Mouse (Mus musculus) thymus, adult 2 months (tissue): Measurements from ENCODE around the gene Mcm8.

ENCODE experiments used
- CTCF ChIP-seq: fragments of 200-500 bp; IDR thresholded peaks from 2 replicates; pipeline ENCODE4 v1.5.1; 2012; ENCODE audit warnings: mild to moderate bottlenecking, control low read depth, low read length, moderate library complexity, borderline replicate concordance; ENCODE audit not compliant: control insufficient read depth, poor library complexity, insufficient read depth; ENCODE audit errors: extremely low read depth
- POLR2A ChIP-seq: fragments of 200-500 bp; IDR thresholded peaks from 2 replicates; pipeline ENCODE4 v1.6.1; 2012; ENCODE audit warnings: mild to moderate bottlenecking, low read length, control low read depth, moderate library complexity; ENCODE audit not compliant: control insufficient read depth, poor library complexity, insufficient read depth; ENCODE audit errors: extremely low read depth

DNA sequence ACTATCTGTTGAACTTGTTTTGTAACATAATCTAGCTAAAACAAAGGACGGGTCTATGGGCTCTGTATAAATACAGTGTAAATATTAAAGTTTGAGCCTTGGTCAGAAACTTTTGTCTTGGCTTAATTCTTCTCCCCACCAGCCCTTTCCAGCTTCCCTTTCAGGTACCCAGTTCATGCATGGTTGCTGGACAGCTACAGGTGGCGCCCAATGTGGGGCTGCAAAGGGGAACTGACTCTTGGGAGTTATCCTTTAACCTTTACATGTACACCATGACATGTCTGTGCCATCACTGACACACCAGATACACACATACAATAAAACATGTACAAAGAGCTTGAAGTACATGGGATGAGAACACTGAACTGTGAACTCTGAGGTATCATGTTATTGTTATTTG is 13.0 kb upstream of the Mcm8 start:
- TF ChIP-seq POLR2A = no peak
- TF ChIP-seq CTCF = no peak
